Mouse (Mus musculus): ENCODE results near the gene Gm13285.
"Not testable (repeated sequence)": the region's sequence is repeated elsewhere in the genome, so short reads cannot be mapped to it uniquely, and the experiment has no call there.

Gm13285 gene

GRCm38 (mm10) chr4:88797097-88797496 lies 2.4 kb upstream of the Gm13285 start, which contains the start of gene Gm13279:
Gene Gm13279 (plus strand): TSS chr4:88797397.
- DNase-seq = not testable (repeated sequence)

DNA sequence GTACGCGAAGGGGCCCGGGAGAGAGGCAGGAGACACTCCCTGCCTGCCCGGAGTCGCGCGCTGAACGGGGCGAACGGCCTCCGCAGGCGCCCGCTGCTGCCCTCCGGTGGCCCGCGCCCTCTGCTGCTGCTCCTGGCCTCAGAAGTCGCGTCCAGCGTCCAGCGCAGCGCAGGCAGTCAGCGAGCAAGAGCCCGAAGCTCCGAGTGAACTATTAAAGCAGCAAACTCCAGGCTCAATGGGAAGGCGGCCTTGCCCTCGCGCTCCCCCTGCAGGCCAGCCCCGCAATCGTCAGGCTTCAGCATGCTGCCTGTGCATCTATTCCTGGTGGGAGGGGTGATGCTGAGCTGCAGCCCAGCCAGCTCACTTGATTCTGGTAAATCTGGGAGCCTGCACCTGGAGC lies 3.5 kb downstream of the Gm13285 start, which contains the start of gene Gm13287:
Gene Gm13287, plus strand, starts transcription at position 301 of the 400 bp plus-strand sequence.
- DNase-seq = not testable (repeated sequence)

DNA sequence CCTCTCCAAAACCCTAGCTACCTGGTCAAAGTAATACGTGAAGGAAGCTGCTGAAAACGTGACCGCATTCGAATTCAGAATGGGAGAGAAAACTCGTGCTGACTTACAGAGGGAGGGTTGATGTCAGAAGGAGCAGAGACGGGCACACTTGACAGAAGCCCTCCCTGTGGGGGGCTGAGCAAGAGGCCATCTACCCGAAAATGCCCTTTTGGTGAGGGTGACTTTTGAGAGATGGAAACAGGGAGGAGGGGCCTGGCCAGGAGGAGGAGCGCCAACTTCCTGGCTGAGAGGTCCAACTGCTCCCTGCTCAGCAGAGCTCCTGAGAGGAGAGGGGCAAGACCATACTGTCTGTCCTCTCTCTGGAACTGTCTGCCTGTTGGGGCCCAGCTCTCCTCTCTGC lies 5.8 kb downstream of the Gm13285 start, which contains the start of gene Gm13288:
Gene Gm13288, plus strand, starts transcription at position 301 of the 400 bp plus-strand sequence.
- not testable (repeated sequence) for DNase-seq

DNA sequence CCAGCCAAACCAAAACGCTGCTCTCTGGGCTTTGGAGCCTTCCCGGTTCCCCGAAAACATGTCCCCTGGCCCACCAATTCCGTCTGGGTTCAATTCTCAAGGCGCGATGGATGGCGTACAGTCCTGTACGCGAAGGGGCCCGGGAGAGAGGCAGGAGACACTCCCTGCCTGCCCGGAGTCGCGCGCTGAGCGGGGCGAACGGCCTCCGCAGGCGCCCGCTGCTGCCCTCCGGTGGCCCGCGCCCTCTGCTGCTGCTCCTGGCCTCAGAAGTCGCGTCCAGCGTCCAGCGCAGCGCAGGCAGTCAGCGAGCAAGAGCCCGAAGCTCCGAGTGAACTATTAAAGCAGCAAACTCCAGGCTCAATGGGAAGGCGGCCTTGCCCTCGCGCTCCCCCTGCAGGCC lies 6.3 kb downstream of the Gm13285 start:
- peak; percentile 39 for DNase-seq

- no peak for DNase-seq
Measured at GRCm38 (mm10) chr4:88815928-88816327, 16.5 kb downstream of the Gm13285 start, which contains the start of gene Ifna7. Gene Ifna7 (plus strand): TSS chr4:88816228.

DNA sequence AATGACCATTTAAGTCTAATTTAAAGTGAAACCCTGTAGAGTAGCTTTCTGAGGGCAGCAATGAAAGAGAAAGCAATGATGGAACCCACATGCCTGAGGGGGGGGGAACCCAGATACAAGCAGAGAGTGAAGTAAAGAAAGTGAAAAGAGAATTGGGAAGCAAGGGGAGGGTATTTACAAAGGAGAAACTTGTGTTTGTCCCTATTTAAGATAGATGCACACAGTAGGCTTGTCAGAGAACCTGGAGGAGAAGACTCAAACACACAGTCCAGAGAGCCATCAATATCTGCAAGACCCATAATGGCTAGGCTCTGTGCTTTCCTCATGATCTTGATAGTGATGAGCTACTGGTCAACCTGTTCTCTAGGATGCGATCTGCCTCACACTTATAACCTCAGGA lies 20.2 kb downstream of the Gm13285 start, which contains the start of gene Ifna11:
Gene Ifna11, plus strand, starts transcription at position 301 of the 400 bp plus-strand sequence.
- no peak for DNase-seq

DNA sequence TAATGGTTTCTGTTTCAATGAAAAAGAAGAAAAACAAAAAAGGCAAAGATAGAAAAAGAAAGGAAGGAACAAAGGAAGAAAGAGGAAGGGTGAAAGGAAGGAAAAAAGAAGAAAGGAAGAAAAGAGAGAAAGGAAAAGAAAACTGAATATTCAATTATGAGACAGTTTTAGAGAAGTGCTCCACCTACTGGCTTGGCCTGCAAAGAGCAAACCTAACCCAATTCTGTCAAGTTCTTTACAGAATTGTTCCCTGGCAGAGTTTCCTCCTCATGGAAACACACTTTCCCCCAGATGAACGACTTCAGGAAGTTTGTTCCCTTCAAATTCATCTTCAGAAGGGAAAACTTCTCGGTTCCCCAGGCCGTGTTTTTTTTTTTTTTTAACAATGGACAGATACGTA lies 23.5 kb downstream of the Gm13285 start:
- DNase-seq = peak; percentile 25

GRCm38 (mm10) chr4:88827116-88827515 lies 27.7 kb downstream of the Gm13285 start, which contains the start of gene Ifna6:
Gene Ifna6 (plus strand): TSS chr4:88827416.
- not testable (repeated sequence) for DNase-seq

GRCm38 (mm10) chr4:88830523-88830922 lies 31.1 kb downstream of the Gm13285 start:
- peak; percentile 47 for DNase-seq

DNA sequence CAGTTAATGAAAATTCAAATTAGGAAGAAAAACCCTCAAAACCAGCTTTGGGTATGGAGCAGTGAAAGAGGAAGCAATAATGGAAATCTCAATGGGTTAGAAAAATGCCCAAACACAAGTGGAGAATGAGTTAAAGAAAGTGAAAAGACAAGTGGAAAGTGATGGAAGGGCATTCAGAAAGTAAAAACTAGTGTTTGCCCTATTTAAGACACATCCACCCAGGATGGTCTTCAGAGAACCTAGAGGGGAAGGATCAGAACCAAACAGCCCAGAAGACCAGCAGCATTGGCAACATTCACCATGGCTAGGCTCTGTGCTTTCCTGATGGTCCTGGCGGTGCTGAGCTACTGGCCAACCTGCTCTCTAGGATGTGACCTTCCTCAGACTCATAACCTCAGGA lies 35.8 kb downstream of the Gm13285 start, which contains the start of gene Ifna5:
Gene Ifna5, plus strand, starts transcription at position 301 of the 400 bp plus-strand sequence.
- not testable (repeated sequence) for DNase-seq

- peak; percentile 16 for DNase-seq
Measured at GRCm38 (mm10) chr4:88838828-88839227, 39.4 kb downstream of the Gm13285 start.

GRCm38 (mm10) chr4:88840058-88840457 lies 40.6 kb downstream of the Gm13285 start:
- no peak for DNase-seq

DNA sequence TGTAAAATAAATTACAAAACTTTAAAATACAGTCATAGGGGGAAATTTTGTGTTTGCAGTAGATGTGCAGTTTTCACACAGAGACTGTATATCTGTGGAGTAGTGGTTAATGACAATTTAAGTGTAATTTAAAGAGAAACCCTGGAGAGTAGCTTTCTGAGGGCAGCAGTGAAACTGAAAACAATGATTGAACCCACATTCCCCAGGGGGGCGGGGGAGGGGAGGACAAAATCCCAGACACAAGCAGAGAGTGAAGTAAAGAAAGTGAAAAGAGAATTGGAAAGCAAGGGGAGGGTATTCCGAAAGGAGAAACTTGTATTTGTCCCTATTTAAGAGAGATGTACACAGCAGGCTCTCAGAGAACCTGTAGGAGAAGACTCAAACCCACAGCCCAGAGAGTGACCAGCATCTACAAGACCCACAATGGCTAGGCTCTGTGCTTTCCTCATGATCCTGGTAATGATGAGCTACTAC lies 42.0 kb downstream of the Gm13285 start, which contains the start of gene Ifna4:
Gene Ifna4, plus strand, starts transcription at position 424 of the 474 bp plus-strand sequence.
- DNase-seq = no peak

- DNase-seq = no peak
Measured at GRCm38 (mm10) chr4:88845334-88845733, 45.9 kb downstream of the Gm13285 start.

DNA sequence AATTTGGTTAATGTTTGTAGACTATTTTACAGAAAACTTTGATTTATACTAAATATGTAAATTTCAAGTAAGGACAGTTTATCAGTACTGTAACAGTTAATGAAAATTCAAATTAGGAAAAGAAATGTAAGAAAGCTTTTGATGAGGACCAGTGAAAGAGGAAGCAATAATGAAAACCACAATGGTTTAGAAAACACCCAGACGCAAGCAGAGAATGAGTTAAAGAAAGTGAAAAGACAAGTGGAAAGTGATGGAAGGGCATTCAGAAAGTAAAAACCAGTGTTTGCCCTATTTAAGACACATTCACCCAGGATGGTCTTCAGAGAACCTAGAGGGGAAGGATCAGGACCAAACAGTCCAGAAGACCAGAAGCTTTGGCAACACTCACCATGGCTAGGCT lies 50.2 kb downstream of the Gm13285 start, which contains the start of gene Ifna1:
Gene Ifna1, plus strand, starts transcription at position 390 of the 400 bp plus-strand sequence.
- no peak for DNase-seq
